ENCODE assay signal across 14 mouse cellular contexts in the genomic region with DNA sequence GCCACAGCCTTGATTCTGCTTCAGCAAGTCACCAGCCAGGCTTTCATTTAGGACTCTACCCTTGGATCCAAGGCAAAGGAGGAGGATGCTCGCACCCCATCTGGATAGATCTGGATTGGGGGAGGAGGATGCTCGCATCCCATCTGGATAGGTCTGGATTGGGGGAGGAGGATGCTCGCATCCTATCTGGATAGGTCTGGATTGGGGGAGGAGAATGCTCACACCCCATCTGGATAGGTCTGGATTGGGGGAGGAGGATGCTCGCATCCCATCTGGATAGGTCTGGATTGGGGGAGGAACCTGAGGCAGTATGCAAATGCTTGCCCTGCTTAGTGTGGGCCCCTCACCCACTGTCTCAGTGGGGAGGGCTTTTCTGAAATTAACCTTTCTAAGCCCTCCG.
"Had no signal": no experiment of that assay in that cellular context is flagged by ENCODE, and none has a peak within 500 bp of the region (broad histone marks: within the 10 kb centered on the region; RNA-seq: fewer than 3 reads in every experiment).

No protein-coding gene starts in this region.

- H3K27ac ChIP-seq: layer of hippocampus, adult 2 months; limb, embryonic 13.5 days; liver, embryonic 14.5 days; midbrain, embryonic 12.5 days; neural tube, embryonic 15.5 days had no signal

- H3K4me3 ChIP-seq: layer of hippocampus, adult 2 months; limb, embryonic 13.5 days; midbrain, embryonic 12.5 days; neural tube, embryonic 15.5 days had no signal

- H3K9me3 ChIP-seq: limb, embryonic 13.5 days; midbrain, embryonic 12.5 days; neural tube, embryonic 15.5 days had no signal

- DNase-seq: kidney, adult 18-20 months; kidney, postnatal 4 days; left cerebral cortex, postnatal 4 days; lung, adult 18-20 months; right cerebral cortex, postnatal 4 days; spleen, adult 18-20 months; thymus, adult 18-20 months; thymus, postnatal 14 days had no signal

- ATAC-seq: midbrain, embryonic 16.5 days had no signal

- H3K9ac ChIP-seq: limb, embryonic 13.5 days; liver, embryonic 14.5 days; midbrain, embryonic 12.5 days; neural tube, embryonic 15.5 days had no signal

- H3K4me2 ChIP-seq: limb, embryonic 13.5 days; midbrain, embryonic 12.5 days; neural tube, embryonic 15.5 days had no signal

- H3K4me1 ChIP-seq: midbrain, embryonic 12.5 days; neural tube, embryonic 15.5 days had no signal

- H3K36me3 ChIP-seq: limb, embryonic 13.5 days; midbrain, embryonic 12.5 days; neural tube, embryonic 15.5 days had no signal

- H3K27me3 ChIP-seq: limb, embryonic 13.5 days; neural tube, embryonic 15.5 days had no signal
